Mouse (Mus musculus) thymus, adult 2 months (tissue): ENCODE measurements around the gene Dtymk.

Experiments
- CTCF ChIP-seq: fragments of 200-500 bp; IDR thresholded peaks from 2 replicates; pipeline ENCODE4 v1.5.1; 2012; ENCODE audit warnings: mild to moderate bottlenecking, control low read depth, low read length, moderate library complexity, borderline replicate concordance; ENCODE audit not compliant: control insufficient read depth, poor library complexity, insufficient read depth; ENCODE audit errors: extremely low read depth
- POLR2A ChIP-seq: fragments of 200-500 bp; IDR thresholded peaks from 2 replicates; pipeline ENCODE4 v1.6.1; 2012; ENCODE audit warnings: mild to moderate bottlenecking, low read length, control low read depth, moderate library complexity; ENCODE audit not compliant: control insufficient read depth, poor library complexity, insufficient read depth; ENCODE audit errors: extremely low read depth

DNA sequence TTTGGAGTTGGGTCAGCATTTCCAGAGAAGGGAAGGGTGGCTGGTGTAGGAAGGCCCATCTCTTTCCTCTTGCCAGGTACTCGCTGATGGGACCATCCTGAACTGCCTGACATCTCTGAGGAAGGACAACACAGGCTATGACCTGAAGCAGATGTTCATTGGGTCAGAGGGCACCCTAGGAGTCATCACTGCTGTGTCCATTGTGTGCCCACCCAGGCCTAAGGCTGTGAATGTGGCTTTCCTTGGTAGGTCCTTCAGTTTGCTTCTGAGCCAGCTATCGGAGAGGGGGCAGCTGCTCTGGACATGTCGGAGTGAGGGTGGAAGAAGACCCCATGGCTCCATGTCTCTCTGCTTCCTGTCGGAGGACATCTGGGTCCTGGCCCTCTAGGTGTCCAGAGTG lies 33.5 kb upstream of the Dtymk start:
- TF ChIP-seq CTCF (no peak), POLR2A (no peak)
